Mouse (Mus musculus) cerebellum, postnatal 4 days (tissue): Measurements from ENCODE around the gene Tead2.
"Not testable (repeated sequence)": the region's sequence is repeated elsewhere in the genome, so short reads cannot be mapped to it uniquely, and the experiment has no call there.

Source experiments
- DNase-seq, 2 experiments: peaks; one replicate each; pipeline ENCODE4 v3.0.0; 2022; ENCODE audit warnings: low spot score in 2 of 2, mixed read lengths in 1 of 2

Gene Tead2

GRCm38 (mm10) chr7:45228548-45228947 is 13.0 kb downstream of the Tead2 start:
- no peak for DNase-seq

DNA sequence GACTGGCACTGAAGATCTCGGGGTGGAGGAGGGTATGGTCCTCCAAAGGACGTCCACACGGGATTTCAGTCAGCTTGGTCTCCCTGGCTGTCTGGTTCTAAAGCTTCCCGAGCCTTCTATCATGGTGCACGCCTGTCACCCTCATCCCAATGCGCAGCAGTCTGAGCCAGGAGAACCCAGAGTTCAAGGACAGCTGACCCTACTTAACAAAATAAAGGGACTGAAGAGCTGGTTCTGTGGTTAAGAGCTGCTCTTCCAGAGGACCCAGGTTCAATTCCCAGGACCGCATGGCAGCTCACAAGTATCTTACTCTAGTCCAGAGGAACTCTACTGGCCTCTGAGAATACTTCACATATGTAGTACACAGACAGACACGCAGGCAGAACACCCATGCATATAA is 13.5 kb downstream of the Tead2 start:
- DNase-seq = no peak

DNA sequence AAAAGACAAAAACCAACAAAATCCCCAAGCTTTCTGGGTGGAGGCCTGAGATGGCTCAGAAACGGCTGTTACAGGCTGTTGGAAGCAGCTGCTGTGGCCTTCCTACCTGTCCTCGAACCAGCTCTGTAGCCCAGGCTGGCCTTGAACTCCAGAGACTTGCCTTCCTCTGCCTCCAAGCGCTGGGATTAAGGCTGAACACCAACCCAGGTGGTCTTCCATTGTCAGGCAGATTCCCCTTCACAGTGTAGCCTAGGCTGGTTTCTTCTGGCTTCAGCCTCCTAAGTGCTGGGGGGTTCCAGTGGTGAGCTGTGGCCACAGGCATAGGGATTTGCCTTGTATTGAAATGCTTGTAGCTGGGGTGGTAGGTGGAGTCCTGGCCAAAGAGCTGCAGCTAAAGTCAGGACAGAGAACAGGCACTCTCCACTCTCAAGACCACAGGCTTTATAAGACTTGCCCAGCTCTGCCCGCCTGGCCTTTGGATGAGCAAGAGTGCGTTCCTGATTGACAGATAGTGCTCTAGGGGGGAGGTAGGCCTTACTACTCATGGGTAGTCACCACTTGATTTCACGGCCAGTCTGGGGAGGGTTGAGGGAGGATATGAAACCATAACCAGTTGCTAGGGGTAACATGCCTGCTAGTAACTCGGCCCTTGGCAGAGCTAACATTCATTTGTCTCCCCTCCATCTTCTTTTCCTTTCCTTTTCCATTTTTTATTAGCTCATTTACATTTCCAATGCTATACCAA is 14.1 kb downstream of the Tead2 start:
- DNase-seq = no peak

GRCm38 (mm10) chr7:45231192-45231591 is 15.6 kb downstream of the Tead2 start:
- DNase-seq = no peak

GRCm38 (mm10) chr7:45231941-45232340 is 16.4 kb downstream of the Tead2 start:
- DNase-seq = no peak

GRCm38 (mm10) chr7:45232716-45233465 is 17.3 kb downstream of the Tead2 start:
- no peak for DNase-seq

DNA sequence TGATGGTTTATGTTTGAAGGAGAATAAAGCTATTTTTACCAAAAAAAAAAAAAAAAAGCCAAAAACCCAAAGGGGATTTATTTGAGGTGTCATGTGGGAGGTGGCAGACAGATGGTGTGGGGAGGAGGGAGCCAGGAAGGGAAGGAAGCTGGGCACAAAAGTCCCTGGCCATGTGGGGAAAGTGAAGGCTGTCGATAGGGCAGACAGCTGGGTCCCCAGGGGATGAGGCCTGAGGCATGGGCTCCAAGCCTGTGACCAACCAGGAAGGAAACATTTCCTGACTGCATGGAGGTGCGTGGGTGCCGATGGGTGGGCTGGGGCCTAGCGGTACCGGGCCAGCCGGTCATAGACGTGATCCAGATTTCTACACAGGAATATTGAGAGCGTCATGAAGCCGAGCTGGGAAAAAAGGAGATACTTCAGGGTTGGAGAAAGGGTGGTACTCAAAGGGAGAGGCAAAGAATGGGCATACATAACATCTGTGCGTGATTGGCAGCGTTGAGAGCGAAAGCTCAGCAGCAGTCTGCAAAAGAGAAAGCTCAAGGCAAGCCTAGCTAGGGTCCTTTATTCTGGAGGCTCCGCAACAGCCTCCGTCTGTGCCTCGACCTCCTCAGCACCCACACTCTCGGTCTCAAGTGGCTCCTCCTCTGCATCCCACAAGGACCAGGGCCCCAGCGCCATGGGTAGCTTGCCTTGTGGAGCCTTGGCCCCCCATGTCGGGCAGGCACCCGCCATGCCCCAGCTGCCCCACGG is 18.2 kb downstream of the Tead2 start:
- peak in 1 of 2 experiments; percentile 55 for DNase-seq

DNA sequence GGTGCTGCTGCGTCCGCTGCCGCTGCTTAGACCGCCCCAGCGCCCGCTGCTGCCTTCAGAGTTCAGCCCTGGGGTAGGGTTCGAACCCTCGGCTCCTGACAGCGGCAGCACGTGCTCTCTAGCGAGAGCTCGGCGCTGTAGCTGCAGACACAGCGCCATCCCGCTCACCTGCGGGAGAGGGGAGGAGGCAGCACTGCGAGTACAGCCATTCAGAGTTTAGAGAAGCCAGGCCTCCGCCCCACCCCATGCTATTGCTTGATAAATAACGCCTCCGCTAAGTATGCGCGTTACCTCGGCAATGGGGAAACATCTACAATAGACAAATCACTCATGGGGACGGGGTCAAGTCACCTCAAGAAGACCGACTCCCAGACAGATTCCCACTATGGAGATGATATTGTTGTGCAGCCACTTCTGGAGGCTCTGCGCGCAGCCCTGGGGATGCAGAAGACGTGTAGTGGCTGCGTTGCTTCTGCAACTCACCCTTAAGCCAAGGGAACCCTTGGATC is 18.8 kb downstream of the Tead2 start:
- no peak for DNase-seq

GRCm38 (mm10) chr7:45234922-45235571 is 19.5 kb downstream of the Tead2 start:
- DNase-seq = peak in 1 of 2 experiments; percentile 44

- no peak for DNase-seq
These were observed 20.2 kb downstream of the Tead2 start for GRCm38 (mm10) chr7:45235656-45236180.

GRCm38 (mm10) chr7:45237747-45238699 is 22.5 kb downstream of the Tead2 start:
- no peak for DNase-seq

GRCm38 (mm10) chr7:45238723-45239496 is 23.4 kb downstream of the Tead2 start, which contains the start of gene Cd37:
Cd37 (minus strand) TSS chr7:45239115.
- no peak for DNase-seq

DNA sequence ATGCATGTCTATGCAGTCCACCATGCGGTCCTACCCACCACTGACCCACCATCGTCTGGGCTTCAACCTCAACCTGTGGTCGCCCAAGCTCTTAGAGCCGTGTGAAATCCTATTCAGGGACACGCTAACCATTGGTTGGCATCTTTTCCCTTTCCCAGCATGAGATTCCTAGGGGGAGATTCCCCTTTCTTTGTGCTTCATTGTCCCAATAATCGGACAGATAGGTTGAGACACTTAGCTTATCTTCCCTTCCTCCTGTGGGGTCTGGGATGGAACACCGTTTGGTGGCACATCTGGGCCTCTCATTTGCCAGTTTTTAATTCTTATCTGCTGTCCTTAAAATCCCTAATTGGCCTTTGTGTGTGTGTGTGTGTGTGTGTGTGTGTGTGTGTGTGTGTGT is 24.6 kb downstream of the Tead2 start:
- DNase-seq = no peak

- peak; percentile 45 to 58 for DNase-seq
These were observed 25.3 kb downstream of the Tead2 start, which contains the start of gene Slc6a16 for GRCm38 (mm10) chr7:45240633-45241388. Slc6a16 (plus strand) TSS chr7:45241085.

DNA sequence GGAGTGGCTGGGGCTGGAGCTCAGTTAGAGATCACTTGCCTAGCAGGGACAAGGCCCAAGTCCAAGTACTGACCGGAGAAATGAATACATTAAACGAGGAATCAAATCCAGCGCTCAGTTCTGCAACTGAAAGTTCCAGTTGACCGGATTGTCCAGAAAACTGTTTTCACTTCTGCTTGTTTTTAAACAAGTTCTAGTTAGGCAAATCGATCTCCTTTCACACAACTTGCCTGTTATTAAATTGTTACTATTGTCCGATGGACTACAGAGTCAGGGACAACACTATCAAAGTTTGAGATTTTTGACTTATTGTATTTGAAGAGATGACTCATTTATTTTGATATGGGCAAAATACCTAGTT is 25.8 kb downstream of the Tead2 start:
- DNase-seq = no peak

- DNase-seq = no peak
These were observed 32.1 kb downstream of the Tead2 start for GRCm38 (mm10) chr7:45247666-45248065.

GRCm38 (mm10) chr7:45253806-45254205 is 38.3 kb downstream of the Tead2 start:
- no peak for DNase-seq

DNA sequence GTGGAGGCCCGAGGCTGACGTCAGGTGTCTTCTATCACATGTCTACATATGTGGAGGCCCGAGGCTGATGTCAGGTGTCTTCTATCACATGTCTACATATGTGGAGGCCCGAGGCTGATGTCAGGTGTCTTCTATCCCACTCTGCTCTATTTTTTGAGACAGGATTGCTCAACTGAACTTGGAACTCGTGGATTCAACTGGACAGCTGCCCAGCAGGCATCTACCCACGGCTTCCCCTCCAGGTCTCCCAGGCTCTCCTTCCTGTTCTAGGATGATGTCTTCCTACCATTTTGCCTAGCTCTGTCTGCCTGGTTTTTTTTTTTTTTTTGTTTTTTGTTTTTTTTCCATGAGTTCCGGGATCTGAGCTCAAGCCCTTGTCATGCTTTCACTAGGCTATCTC is 40.3 kb downstream of the Tead2 start:
- DNase-seq = not testable (repeated sequence)
